Mouse (Mus musculus) naive thymus-derived CD4-positive, alpha-beta T cell, adult 2 months (primary cell): Measurements from ENCODE around the gene Fcrla.
A peak's percentile ranks its signal among the peaks of the same experiment; 100 is the strongest.

ENCODE experiments used
- DNase-seq: peaks from one replicate; pipeline ENCODE4 v3.0.0-alpha.2; 2011; ENCODE audit warnings: low read depth

The Fcrla gene

GRCm38 (mm10) chr1:170889310-170889709, 38.1 kb downstream of the Fcrla start:
- no peak for DNase-seq

- DNase-seq: no peak
These were observed 41.3 kb downstream of the Fcrla start for GRCm38 (mm10) chr1:170886044-170886458.

GRCm38 (mm10) chr1:170884978-170885561, 42.3 kb downstream of the Fcrla start, which contains the start of the genes Gm26620 and Dusp12:
TSS of gene Gm26620 (plus strand) at chr1:170885065.
TSS of gene Dusp12 (minus strand) at chr1:170885540.
- DNase-seq: peak; percentile 90

- no peak for DNase-seq
These were observed 43.0 kb downstream of the Fcrla start for GRCm38 (mm10) chr1:170884390-170884789.

GRCm38 (mm10) chr1:170882915-170883485, 44.4 kb downstream of the Fcrla start:
- DNase-seq: no peak

GRCm38 (mm10) chr1:170876906-170877305, 50.5 kb downstream of the Fcrla start:
- no peak for DNase-seq

GRCm38 (mm10) chr1:170875676-170876075, 51.7 kb downstream of the Fcrla start:
- DNase-seq: no peak

- no peak for DNase-seq
These were observed 55.4 kb downstream of the Fcrla start for GRCm38 (mm10) chr1:170871961-170872360.

GRCm38 (mm10) chr1:170871402-170871801, 56.0 kb downstream of the Fcrla start:
- no peak for DNase-seq

GRCm38 (mm10) chr1:170868905-170869283, 58.5 kb downstream of the Fcrla start:
- no peak for DNase-seq

- DNase-seq: peak; percentile 58
These were observed 59.1 kb downstream of the Fcrla start for GRCm38 (mm10) chr1:170868107-170868904.

GRCm38 (mm10) chr1:170867691-170868105, 59.7 kb downstream of the Fcrla start, which contains the start of gene Atf6:
TSS of gene Atf6 (minus strand) at chr1:170867771.
- peak; percentile 80 for DNase-seq
